Comparison of ENCODE assay signal across 12 mouse cellular contexts in genomic region chr5:137304165-137304564, GRCm38 (mm10). TPM values are rescaled to one million over a fixed set of nuclear protein-coding genes. Genes with fewer than 3 reads are reported as not detected.
A peak's percentile ranks its signal among the peaks of the same experiment; 100 is the strongest.
DNase-seq lines count a peak whose midpoint lies in the region; ATAC-seq and TF ChIP-seq lines count a peak whose summit lies in the region.
"Had no signal": no experiment of that assay in that cellular context is flagged by ENCODE, and none has a peak within 500 bp of the region (broad histone marks: within the 10 kb centered on the region; RNA-seq: fewer than 3 reads in every experiment).

No protein-coding gene starts in this region.

- 80% methylated on average over 3 of the region's 3 CpGs for WGBS in kidney, embryonic 15.5 days
- WGBS in embryonic facial prominence, embryonic 10.5 days = 93% methylated on average over 3 of the region's 3 CpGs
- 87% methylated on average over 3 of the region's 3 CpGs for WGBS in limb, embryonic 12.5 days
- 56% methylated on average over 3 of the region's 3 CpGs for WGBS in lung, adult 2 months

- ATAC-seq in kidney, embryonic 15.5 days (replicated peaks; ENCODE audit: low FRiP score) = no peak
- ATAC-seq in limb, embryonic 12.5 days (ENCODE audit: insufficient number of reproducible peaks, insufficient read depth, low FRiP score, low TSS enrichment, low read depth) = no peak

- H3K4me1 ChIP-seq in kidney, embryonic 15.5 days = peaks cover 48% of the 10 kb centered on the region
- H3K4me1 ChIP-seq in embryonic facial prominence, embryonic 10.5 days = peaks cover 38% of the 10 kb centered on the region
- peaks cover 34% of the 10 kb centered on the region for H3K4me1 ChIP-seq in limb, embryonic 12.5 days (replicated peaks)
- H3K4me1 ChIP-seq in lung, adult 2 months (ENCODE audit: control insufficient read depth, insufficient read depth, low read length) = peaks cover 9% of the 10 kb centered on the region

- TF ChIP-seq CTCF in lung, adult 2 months (IDR thresholded peaks at IDR 0.05; ENCODE audit: insufficient read depth, low read length) = no peak

- TF ChIP-seq POLR2A in myocyte (IDR thresholded peaks at IDR 0.05; ENCODE audit: insufficient read length, low read depth) = no peak
- no peak for TF ChIP-seq POLR2A in lung, adult 2 months (IDR thresholded peaks at IDR 0.05; ENCODE audit: borderline replicate concordance, extremely low read depth, low read depth, low read length)

- 0 out of 2 replicates have a peak overlapping the region, but pooled peaks have one; percentile 14 for H3K9ac ChIP-seq in kidney, embryonic 15.5 days
- 0 out of 2 replicates have a peak overlapping the region, but pooled peaks have one; percentile 31 for H3K9ac ChIP-seq in limb, embryonic 12.5 days (replicated peaks)

- peaks cover 75% of the 10 kb centered on the region for H3K36me3 ChIP-seq in kidney, embryonic 15.5 days
- peaks cover 79% of the 10 kb centered on the region for H3K36me3 ChIP-seq in embryonic facial prominence, embryonic 10.5 days (replicated peaks)
- peaks cover 78% of the 10 kb centered on the region for H3K36me3 ChIP-seq in limb, embryonic 12.5 days
- H3K36me3 ChIP-seq in myocyte (ENCODE audit: control insufficient read depth, insufficient read depth) = peaks cover 28% of the 10 kb centered on the region

- H3K4me2 ChIP-seq in kidney, embryonic 15.5 days = peak overlapping the region; percentile 68; the same call in 1 of the 2 replicates
- peak overlapping the region; percentile 67; the same call in 1 of the 2 replicates for H3K4me2 ChIP-seq in limb, embryonic 12.5 days
- H3K4me2 ChIP-seq in myocyte (ENCODE audit: low read depth) = peak overlapping the region; percentile 79

- DNase-seq in kidney, postnatal 10 days = no peak
- no peak for DNase-seq in embryonic facial prominence, embryonic 10.5 days (ENCODE audit: low spot score)
- no peak for DNase-seq in left cerebral cortex, adult 11 months (ENCODE audit: low spot score)
- no peak for DNase-seq in lung, adult 2 months
- DNase-seq: adrenal gland, adult 2 months; cerebellum, adult 11-12 months; heart, postnatal 4 days; kidney, postnatal 14 days; thymus, adult 18-20 months had no signal

- H3K27me3 ChIP-seq in kidney, embryonic 15.5 days = no peaks in the 10 kb centered on the region
- H3K27me3 ChIP-seq in embryonic facial prominence, embryonic 10.5 days (replicated peaks; ENCODE audit: low read depth, poor library complexity, severe bottlenecking) = no peaks in the 10 kb centered on the region
- H3K27me3 ChIP-seq in limb, embryonic 12.5 days = no peaks in the 10 kb centered on the region
- H3K27me3 ChIP-seq in myocyte (ENCODE audit: control insufficient read depth, insufficient read depth, insufficient read length) = no peaks in the 10 kb centered on the region

- no peak overlapping the region for H3K27ac ChIP-seq in kidney, embryonic 15.5 days
- no peak overlapping the region for H3K27ac ChIP-seq in embryonic facial prominence, embryonic 10.5 days (replicated peaks)
- H3K27ac ChIP-seq in limb, embryonic 12.5 days = peak overlapping the region; percentile 25; the same call in 1 of the 2 replicates

- peak overlapping the region; percentile 98; the same call in 1 of the 2 replicates for H3K4me3 ChIP-seq in kidney, embryonic 15.5 days (replicated peaks)
- peak overlapping the region; percentile 19; the same call in 1 of the 2 replicates for H3K4me3 ChIP-seq in embryonic facial prominence, embryonic 10.5 days
- peak overlapping the region; percentile 95; the same call in 1 of the 2 replicates for H3K4me3 ChIP-seq in limb, embryonic 12.5 days (replicated peaks)
- no peak overlapping the region for H3K4me3 ChIP-seq in myocyte
- H3K4me3 ChIP-seq in lung, adult 2 months (replicated peaks; ENCODE audit: extremely low read depth, low read depth, low read length) = no peak overlapping the region

- no peaks in the 10 kb centered on the region for H3K9me3 ChIP-seq in kidney, embryonic 15.5 days (replicated peaks)
- 0 out of 2 replicates have a peak, but pooled peaks cover 5% of the 10 kb centered on the region for H3K9me3 ChIP-seq in embryonic facial prominence, embryonic 10.5 days
- H3K9me3 ChIP-seq in limb, embryonic 12.5 days = 0 out of 2 replicates have a peak, but pooled peaks cover 7% of the 10 kb centered on the region

- H3K79me2 ChIP-seq in myocyte (ENCODE audit: control insufficient read depth, insufficient read depth) = peaks cover 59% of the 10 kb centered on the region

- no peak overlapping the region for H3ac ChIP-seq in myocyte (ENCODE audit: control insufficient read depth, insufficient read length)

TF ChIP-seq in myocyte, 11 proteins besides CTCF, POLR2A, EP300 and RAD21:
- no peak for TF ChIP-seq MAX (IDR thresholded peaks at IDR 0.05; ENCODE audit: low read depth)
- no peak for TF ChIP-seq CEBPB (IDR thresholded peaks at IDR 0.05; ENCODE audit: insufficient read depth, poor library complexity, severe bottlenecking)
- peak in 2 of 3 experiments; percentile 36 to 39 for TF ChIP-seq MYOD1 (IDR thresholded peaks at IDR 0.05; ENCODE audit: control insufficient read depth in 1 of 3, insufficient read length in 2 of 3, low read depth in 2 of 3)

RNA-seq across cellular contexts. Expression of gene Srrt, which starts 3.3 kb away (rescaled TPM):
- polyA plus RNA-seq in kidney, embryonic 15.5 days (2015; fragmentation: Nextera tagmentation; extraction: Ambion mirVana) = 141 and 158 TPM in 2 replicates
- polyA plus RNA-seq in embryonic facial prominence, embryonic 10.5 days (2016; fragmentation: Nextera tagmentation; extraction: Ambion mirVana) = 191 and 214 TPM in 2 replicates
- 182 and 185 TPM in 2 replicates for polyA plus RNA-seq in limb, embryonic 12.5 days (2016; fragmentation: Nextera tagmentation; extraction: Ambion mirVana)
- 59.0 TPM for polyA plus RNA-seq in myocyte (2012; fragmentation: generic; extraction: Trizol)
- 107 and 136 TPM in 2 replicates for polyA plus RNA-seq in lung, adult 2 months (2012; rRNA removed)

RNA-seq across cellular contexts. Expression of gene Ufsp1, which starts 9.7 kb away (rescaled TPM):
- 5.9 and 7.3 TPM in 2 replicates for polyA plus RNA-seq in kidney, embryonic 15.5 days (2015; fragmentation: Nextera tagmentation; extraction: Ambion mirVana)
- polyA plus RNA-seq in embryonic facial prominence, embryonic 10.5 days (2016; fragmentation: Nextera tagmentation; extraction: Ambion mirVana) = 7.8 and 8.3 TPM in 2 replicates
- polyA plus RNA-seq in limb, embryonic 12.5 days (2016; fragmentation: Nextera tagmentation; extraction: Ambion mirVana) = 6.7 and 6.8 TPM in 2 replicates
- 9.0 TPM for polyA plus RNA-seq in myocyte (2012; fragmentation: generic; extraction: Trizol)
- 7.0 and 7.1 TPM in 2 replicates for polyA plus RNA-seq in lung, adult 2 months (2012; rRNA removed)

RNA-seq across cellular contexts. Expression of gene Trip6, which starts 10.0 kb away (rescaled TPM):
- 77.9 and 87.5 TPM in 2 replicates for polyA plus RNA-seq in kidney, embryonic 15.5 days (2015; fragmentation: Nextera tagmentation; extraction: Ambion mirVana)
- polyA plus RNA-seq in embryonic facial prominence, embryonic 10.5 days (2016; fragmentation: Nextera tagmentation; extraction: Ambion mirVana) = 73.1 and 76.2 TPM in 2 replicates
- 81.6 and 86.9 TPM in 2 replicates for polyA plus RNA-seq in limb, embryonic 12.5 days (2016; fragmentation: Nextera tagmentation; extraction: Ambion mirVana)
- 46.2 TPM for polyA plus RNA-seq in myocyte (2012; fragmentation: generic; extraction: Trizol)
- 52.6 and 55.2 TPM in 2 replicates for polyA plus RNA-seq in lung, adult 2 months (2012; rRNA removed)

RNA-seq across cellular contexts. Expression of gene Ache, which starts 16.8 kb away (rescaled TPM):
- 2.7 and 3.6 TPM in 2 replicates for polyA plus RNA-seq in kidney, embryonic 15.5 days (2015; fragmentation: Nextera tagmentation; extraction: Ambion mirVana)
- polyA plus RNA-seq in embryonic facial prominence, embryonic 10.5 days (2016; fragmentation: Nextera tagmentation; extraction: Ambion mirVana) = 3.8 and 4.5 TPM in 2 replicates
- polyA plus RNA-seq in limb, embryonic 12.5 days (2016; fragmentation: Nextera tagmentation; extraction: Ambion mirVana) = 7.7 and 8.3 TPM in 2 replicates
- polyA plus RNA-seq in myocyte (2012; fragmentation: generic; extraction: Trizol) = 10.9 TPM
- polyA plus RNA-seq in lung, adult 2 months (2012; rRNA removed) = 2.0 and 3.3 TPM in 2 replicates

RNA-seq across cellular contexts. Expression of gene Slc12a9, which starts 29.2 kb away (rescaled TPM):
- polyA plus RNA-seq in kidney, embryonic 15.5 days (2015; fragmentation: Nextera tagmentation; extraction: Ambion mirVana) = 14.2 and 16.0 TPM in 2 replicates
- 12.6 and 13.4 TPM in 2 replicates for polyA plus RNA-seq in embryonic facial prominence, embryonic 10.5 days (2016; fragmentation: Nextera tagmentation; extraction: Ambion mirVana)
- polyA plus RNA-seq in limb, embryonic 12.5 days (2016; fragmentation: Nextera tagmentation; extraction: Ambion mirVana) = 13.8 and 16.3 TPM in 2 replicates
- 7.9 TPM for polyA plus RNA-seq in myocyte (2012; fragmentation: generic; extraction: Trizol)
- polyA plus RNA-seq in lung, adult 2 months (2012; rRNA removed) = 22.5 and 24.1 TPM in 2 replicates

Comparison
In these comparisons a context has a peak if more than half of its experiments do, and no peak if none do; other contexts are left out.
1. H3K4me3 ChIP-seq: peak in kidney, embryonic 15.5 days (single experiment), embryonic facial prominence, embryonic 10.5 days (single experiment) and limb, embryonic 12.5 days (single experiment); none in myocyte (single experiment) and lung, adult 2 months (single experiment).
2. Peak in every context shown above with its lines, with median percentiles within 50 percentile points of each other: H3K4me2 ChIP-seq.